Comparison of ENCODE assay signal across 20 mouse cellular contexts in the genomic region with DNA sequence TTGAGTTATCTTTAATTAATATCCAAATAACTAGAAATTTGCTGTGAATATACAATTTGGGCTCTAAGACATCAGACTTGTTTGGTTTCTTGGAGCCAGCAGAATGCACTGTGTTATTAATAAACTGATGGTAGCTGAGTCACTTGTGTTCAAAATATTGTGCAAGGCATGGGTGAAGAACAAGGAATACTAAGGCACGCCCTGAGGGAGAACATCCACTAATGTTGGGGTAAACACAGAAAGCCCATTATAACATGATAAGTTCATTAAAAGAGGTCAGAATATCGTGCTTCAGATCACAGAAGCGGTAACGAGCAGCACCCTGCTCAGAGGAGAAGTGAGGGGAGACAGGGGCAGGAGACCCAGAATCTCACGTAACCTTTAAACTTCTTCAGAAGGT. TPM values are rescaled to one million over a fixed set of nuclear protein-coding genes. Genes with fewer than 3 reads are reported as not detected.
DNase-seq lines count a peak whose midpoint lies in the region; ATAC-seq and TF ChIP-seq lines count a peak whose summit lies in the region.
"Had no signal": no experiment of that assay in that cellular context is flagged by ENCODE, and none has a peak within 500 bp of the region (broad histone marks: within the 10 kb centered on the region; RNA-seq: fewer than 3 reads in every experiment).

No protein-coding gene starts in this region.

- no peak overlapping the region for H3K9ac ChIP-seq in heart, postnatal 0 days (replicated peaks; ENCODE audit: low read depth, low read length)
- no peak overlapping the region for H3K9ac ChIP-seq in embryonic facial prominence, embryonic 14.5 days (ENCODE audit: low read depth, low read length)
- H3K9ac ChIP-seq: embryonic facial prominence, embryonic 12.5 days; neural tube, embryonic 13.5 days had no signal

- peak overlapping the region; percentile 86 for H3K27ac ChIP-seq in gastrocnemius, adult 2 months
- H3K27ac ChIP-seq in heart, postnatal 0 days (ENCODE audit: low read depth) = no peak overlapping the region
- peak overlapping the region; percentile 44 for H3K27ac ChIP-seq in embryonic facial prominence, embryonic 14.5 days (replicated peaks; ENCODE audit: low read depth, low read length)
- H3K27ac ChIP-seq: embryonic facial prominence, embryonic 12.5 days; forebrain, embryonic 10.5 days; left cerebral cortex, adult 2 months; neural tube, embryonic 13.5 days had no signal

- no peak for TF ChIP-seq CTCF in gastrocnemius, adult 2 months (IDR thresholded peaks at IDR 0.05)
- TF ChIP-seq CTCF in heart, postnatal 0 days (IDR thresholded peaks at IDR 0.05; ENCODE audit: low read depth) = no peak

- no peak for TF ChIP-seq EP300 in heart, postnatal 0 days (IDR thresholded peaks at IDR 0.05; ENCODE audit: low read depth)

- no peak for ATAC-seq in heart, postnatal 0 days (ENCODE audit: insufficient read depth, low read depth)
- no peak for ATAC-seq in embryonic facial prominence, embryonic 14.5 days (ENCODE audit: low read depth)
- ATAC-seq in CD4-positive, CD25-positive, alpha-beta regulatory T cell, adult 4 months = no peak

- H3K4me3 ChIP-seq in gastrocnemius, adult 2 months = peak overlapping the region; percentile 67
- H3K4me3 ChIP-seq in heart, postnatal 0 days (ENCODE audit: low read depth, low read length) = no peak overlapping the region
- H3K4me3 ChIP-seq in embryonic facial prominence, embryonic 14.5 days (ENCODE audit: low read depth, low read length) = no peak overlapping the region; the same call in 1 of the 2 replicates
- H3K4me3 ChIP-seq: embryonic facial prominence, embryonic 12.5 days; forebrain, embryonic 10.5 days; left cerebral cortex, adult 2 months; neural tube, embryonic 13.5 days had no signal

- intact Hi-C loops in gastrocnemius, adult 2 months (cut with DNase I) = loop anchor here (10.0 kb wide), 1 partner anchor 97 kb away; no protein-coding TSS in a partner anchor
- intact Hi-C loops in gastrocnemius, postnatal 14 days (cut with DNase I; ENCODE audit: low total_unique reads) = no loop called here
- intact Hi-C loops in heart, postnatal 25 days (cut with DNase I) = no loop called here

- no peaks in the 10 kb centered on the region for H3K36me3 ChIP-seq in heart, postnatal 0 days (replicated peaks; ENCODE audit: control insufficient read depth, insufficient read depth, low read length)
- 0 out of 2 replicates have a peak, but pooled peaks cover 4% of the 10 kb centered on the region for H3K36me3 ChIP-seq in embryonic facial prominence, embryonic 14.5 days (ENCODE audit: control insufficient read depth, insufficient read depth, low read length)
- H3K36me3 ChIP-seq: embryonic facial prominence, embryonic 12.5 days; forebrain, embryonic 10.5 days; neural tube, embryonic 13.5 days had no signal

- DNase-seq in gastrocnemius, adult 2 months = no peak
- no peak for DNase-seq in gastrocnemius, postnatal 14 days
- DNase-seq in heart, postnatal 0 days (ENCODE audit: low spot score) = no peak
- DNase-seq in heart, postnatal 25 days (ENCODE audit: low spot score) = no peak
- DNase-seq in embryonic facial prominence, embryonic 14.5 days (ENCODE audit: low spot score) = no peak
- peak; percentile 48 for DNase-seq in skeletal muscle tissue, adult 2 months (ENCODE audit: low read depth, low spot score)
- DNase-seq in MN1 (ENCODE audit: low spot score) = no peak
- DNase-seq: adrenal gland, postnatal 10 days; cerebellum, adult 2 months; gastrocnemius, postnatal 36 days; kidney, adult 2 months; kidney, postnatal 25 days; lung, postnatal 10 days had no signal

- no peaks in the 10 kb centered on the region for H3K27me3 ChIP-seq in heart, postnatal 0 days (ENCODE audit: control insufficient read depth, insufficient read depth, low read length)
- no peaks in the 10 kb centered on the region for H3K27me3 ChIP-seq in embryonic facial prominence, embryonic 14.5 days (replicated peaks; ENCODE audit: control insufficient read depth, insufficient read depth, low read length)
- H3K27me3 ChIP-seq: embryonic facial prominence, embryonic 12.5 days; neural tube, embryonic 13.5 days had no signal

- no peaks in the 10 kb centered on the region for H3K4me1 ChIP-seq in heart, postnatal 0 days (ENCODE audit: control insufficient read depth, insufficient read depth)
- H3K4me1 ChIP-seq in embryonic facial prominence, embryonic 14.5 days (ENCODE audit: control insufficient read depth, insufficient read depth, low read length) = peaks cover 22% of the 10 kb centered on the region

- H3K4me2 ChIP-seq in heart, postnatal 0 days (ENCODE audit: low read depth, low read length) = peak overlapping the region; percentile 37
- peak overlapping the region; percentile 39 for H3K4me2 ChIP-seq in embryonic facial prominence, embryonic 14.5 days (ENCODE audit: low read depth, low read length)
- H3K4me2 ChIP-seq: embryonic facial prominence, embryonic 12.5 days; neural tube, embryonic 13.5 days had no signal

- WGBS in heart, postnatal 0 days = 76% methylated on average over 5 of the region's 5 CpGs
- 82% methylated on average over 5 of the region's 5 CpGs for WGBS in embryonic facial prominence, embryonic 14.5 days

- H3K9me3 ChIP-seq in heart, postnatal 0 days (replicated peaks; ENCODE audit: control insufficient read depth, low read length) = no peaks in the 10 kb centered on the region
- no peaks in the 10 kb centered on the region for H3K9me3 ChIP-seq in embryonic facial prominence, embryonic 14.5 days (ENCODE audit: control insufficient read depth, low read length)
- H3K9me3 ChIP-seq: embryonic facial prominence, embryonic 12.5 days; forebrain, embryonic 10.5 days; neural tube, embryonic 13.5 days had no signal

RNA-seq across cellular contexts. Expression of a gene that starts 2.7 kb away (rescaled TPM):
- total RNA-seq in gastrocnemius, adult 2 months (2021) = 100 to 1,000 TPM; 271 to 502 TPM
- total RNA-seq in gastrocnemius, postnatal 14 days (2021) = 100 to 1,000 TPM; 413 to 497 TPM
- total RNA-seq in heart, postnatal 0 days (2014; rRNA removed; ENCODE audit: low replicate concordance) = 250 and 328 TPM in 2 replicates
- 292 and 338 TPM in 2 replicates for polyA plus RNA-seq in heart, postnatal 0 days (2015; fragmentation: Nextera tagmentation; extraction: Ambion mirVana)
- total RNA-seq in heart, postnatal 25 days (2021) = 100 to 1,000 TPM; 381 to 431 TPM
- 710 and 776 TPM in 2 replicates for polyA plus RNA-seq in embryonic facial prominence, embryonic 14.5 days (2014; fragmentation: Nextera tagmentation; extraction: Ambion mirVana)
- polyA plus RNA-seq in CD4-positive, CD25-positive, alpha-beta regulatory T cell, adult 4 months (2017; shearing (Covaris generic)) = not detected
- total RNA-seq: common myeloid progenitor, adult 5-6 weeks; monocyte, adult 5-6 weeks had no signal
